Mouse (Mus musculus) right cerebral cortex, postnatal 14 days (tissue): ENCODE data around the gene Shisa9.
A peak's percentile ranks its signal among the peaks of the same experiment; 100 is the strongest.

ENCODE experiments used
- DNase-seq: peaks from one replicate; pipeline ENCODE4 v3.0.0; 2022

Gene Shisa9

GRCm38 (mm10) chr16:12076270-12076669 is 92.4 kb downstream of the Shisa9 start:
- DNase-seq: peak; percentile 49

- no peak for DNase-seq
Observed at GRCm38 (mm10) chr16:12076700-12077099, 92.8 kb downstream of the Shisa9 start.

DNA sequence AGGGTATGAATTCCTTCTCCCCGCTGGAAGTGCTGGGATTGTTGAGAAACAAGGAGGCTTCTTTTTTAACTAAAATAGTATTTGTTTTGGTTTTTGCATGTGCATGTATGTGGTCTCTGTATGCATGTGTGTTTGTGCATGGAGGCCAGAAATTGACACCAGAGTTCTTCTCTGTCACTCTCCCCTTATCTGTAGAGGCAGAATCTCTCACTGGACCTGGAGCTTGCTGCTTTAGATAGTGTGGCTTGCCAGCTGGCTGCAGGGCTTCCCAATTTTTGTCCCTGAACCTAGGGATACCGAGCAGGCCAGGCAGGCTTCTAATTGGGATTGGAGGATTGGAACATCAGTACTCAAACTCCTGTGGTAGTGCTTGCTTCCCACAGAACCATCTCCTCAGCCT is 99.2 kb downstream of the Shisa9 start:
- no peak for DNase-seq

GRCm38 (mm10) chr16:12090604-12091235 is 106.8 kb downstream of the Shisa9 start:
- no peak for DNase-seq

- DNase-seq: no peak
Observed at GRCm38 (mm10) chr16:12093253-12093652, 109.3 kb downstream of the Shisa9 start.

DNA sequence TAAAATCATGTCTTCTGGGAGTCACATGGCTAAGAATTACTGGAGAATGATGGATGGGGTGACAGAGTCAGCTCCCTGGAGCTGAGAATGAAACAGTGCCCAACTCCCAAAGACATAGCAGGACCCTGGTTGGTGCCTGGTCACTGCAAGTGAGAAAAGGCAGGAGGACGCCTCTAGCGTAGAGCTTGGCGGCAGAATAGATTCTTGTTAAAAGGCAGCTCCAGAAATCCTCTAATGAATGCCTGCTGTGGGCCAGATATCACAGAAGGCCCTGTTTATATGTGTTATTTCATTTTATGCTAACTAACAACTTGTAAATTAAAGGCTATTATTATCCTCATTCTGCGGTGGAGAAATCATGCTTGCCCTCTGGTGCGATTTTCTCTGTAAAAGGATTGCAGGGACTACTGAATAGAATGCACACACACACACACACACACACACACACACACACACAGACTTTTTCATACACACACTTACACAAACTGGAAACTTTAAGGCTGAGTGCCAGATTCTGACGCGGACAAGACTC is 110.9 kb downstream of the Shisa9 start:
- no peak for DNase-seq

DNA sequence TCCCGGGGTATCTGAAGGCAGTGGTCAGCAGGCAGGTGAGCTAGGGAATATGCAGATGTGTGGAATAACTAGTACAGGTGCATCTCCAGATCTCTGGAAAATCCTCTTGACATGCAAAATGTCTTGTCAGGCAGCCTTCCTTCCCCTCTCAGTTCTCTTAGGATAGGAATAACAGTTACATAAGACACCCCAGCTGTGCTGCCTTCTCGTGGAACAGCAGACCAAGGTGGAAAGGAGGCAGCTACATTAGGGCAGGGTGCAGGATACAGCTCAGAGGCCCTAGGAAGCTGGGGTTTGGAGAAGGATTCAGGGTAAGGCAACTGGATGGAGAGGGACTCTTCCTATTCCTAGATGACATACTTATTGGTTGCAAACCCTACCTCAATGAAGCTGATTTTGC is 111.5 kb downstream of the Shisa9 start:
- DNase-seq: no peak

DNA sequence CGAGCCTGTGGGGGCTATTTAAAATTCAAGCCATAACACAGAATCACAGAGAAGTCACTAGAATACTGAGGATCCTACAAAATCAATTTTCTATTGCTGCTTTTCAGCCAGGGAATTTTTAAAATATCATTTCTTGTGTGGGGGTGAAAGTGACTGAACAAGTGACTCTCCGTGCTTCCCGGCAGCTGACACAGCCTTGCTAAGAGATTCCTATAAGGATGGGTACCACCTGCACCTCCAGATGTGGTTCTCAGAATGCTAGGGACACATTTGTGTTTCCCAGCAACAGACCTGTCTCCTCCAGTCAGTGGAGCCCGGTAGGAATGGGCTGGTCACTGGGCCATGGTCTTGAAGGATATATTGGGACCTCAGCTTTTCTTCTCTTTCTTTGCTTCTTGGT is 124.5 kb downstream of the Shisa9 start:
- DNase-seq: no peak

- no peak for DNase-seq
Observed at GRCm38 (mm10) chr16:12110851-12111437, 127.0 kb downstream of the Shisa9 start.

DNA sequence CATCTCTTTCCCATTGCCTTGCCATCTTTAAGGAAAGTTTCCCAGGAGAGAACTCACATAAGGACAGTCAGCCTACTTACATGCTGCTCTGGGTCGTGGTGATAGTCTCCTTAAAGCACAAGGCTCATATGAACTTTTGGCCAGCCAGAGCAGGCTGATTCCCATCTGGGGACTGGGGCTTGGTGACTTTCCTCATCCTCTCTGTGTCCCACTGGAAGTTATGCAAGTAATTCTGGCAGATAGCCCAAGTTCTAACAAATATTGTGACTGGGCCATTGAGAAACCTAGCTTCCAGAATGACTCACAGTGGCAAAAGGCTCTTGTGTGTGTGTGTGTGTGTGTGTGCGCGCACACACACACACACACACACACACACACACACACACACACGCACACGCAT is 130.5 kb downstream of the Shisa9 start:
- DNase-seq: no peak

DNA sequence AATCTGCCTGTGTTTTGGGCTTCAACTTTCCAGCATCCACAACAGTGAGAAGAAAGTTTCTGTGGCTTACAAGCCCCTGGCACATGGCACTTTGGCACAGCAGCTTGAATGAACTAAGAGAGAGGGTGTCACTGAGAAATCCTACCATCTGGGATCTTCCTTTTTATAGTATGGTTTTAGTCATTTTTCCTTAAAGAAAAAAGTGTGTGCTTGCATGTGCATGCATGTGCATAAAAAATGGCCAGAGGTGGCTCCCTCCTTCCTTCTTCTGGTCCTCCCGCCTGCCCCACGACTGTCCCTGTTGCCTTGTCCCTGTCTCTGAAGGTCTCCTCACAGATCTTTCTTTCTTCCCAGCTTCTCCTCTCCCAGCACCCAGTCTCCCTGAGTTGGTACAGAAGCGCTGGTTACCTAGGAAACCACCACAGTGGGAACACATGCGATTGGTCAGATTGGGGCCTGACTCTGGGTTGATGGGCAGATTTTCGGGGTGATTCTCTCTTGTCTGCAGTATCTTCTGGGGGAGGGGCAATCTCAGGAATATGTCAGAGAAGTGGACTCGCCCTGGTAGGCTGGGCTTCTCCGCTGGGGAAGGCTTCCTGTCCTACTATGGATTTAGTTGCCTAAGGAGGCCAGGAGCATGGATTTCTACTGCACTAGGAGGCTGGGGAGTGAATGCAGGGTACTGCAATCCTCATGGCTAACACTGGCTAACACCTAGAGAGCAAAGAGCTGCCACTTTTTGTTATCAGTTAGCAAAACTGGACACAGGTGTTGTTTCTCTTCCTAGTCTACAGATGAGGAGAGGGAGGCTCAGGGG is 131.3 kb downstream of the Shisa9 start:
- no peak for DNase-seq

DNA sequence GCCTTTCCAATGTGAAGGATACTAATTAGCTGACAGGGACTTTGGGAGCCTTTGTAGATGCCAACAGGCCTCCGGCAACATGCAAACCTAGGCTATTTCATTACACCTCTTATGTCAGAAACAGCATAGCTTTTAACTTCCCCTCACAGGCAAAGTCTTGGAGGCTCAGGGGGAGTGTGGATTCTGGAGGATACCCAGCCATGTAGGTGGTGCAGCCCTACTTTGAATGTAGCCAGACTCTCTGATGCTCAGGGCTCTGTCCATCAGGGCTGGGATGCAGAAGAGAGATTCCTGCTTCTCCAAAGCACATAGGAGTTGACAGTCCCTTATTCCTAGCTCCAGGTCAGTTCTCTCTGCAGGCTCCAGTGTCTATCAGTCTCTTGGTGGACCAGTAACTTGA is 133.0 kb downstream of the Shisa9 start:
- no peak for DNase-seq

DNA sequence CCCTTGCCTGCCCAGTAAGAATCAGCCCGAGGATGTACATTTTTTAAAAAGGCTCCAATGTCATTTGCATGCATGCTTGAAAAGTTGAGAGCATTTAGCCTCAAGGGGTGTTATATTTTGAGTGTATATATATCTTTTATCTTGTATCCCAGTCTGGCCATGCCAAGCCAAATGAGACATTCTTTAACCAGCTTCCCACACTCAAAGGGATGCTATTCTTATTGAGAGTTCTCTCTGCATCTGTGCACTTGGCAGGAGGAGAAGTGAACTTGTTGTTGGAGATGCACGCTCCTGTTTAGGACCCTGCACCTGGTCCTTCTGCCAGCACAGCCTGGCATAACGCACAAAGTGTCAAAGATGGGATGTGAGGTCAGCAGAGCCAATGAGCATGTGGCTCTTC is 135.6 kb downstream of the Shisa9 start:
- no peak for DNase-seq

GRCm38 (mm10) chr16:12129782-12130181 is 145.9 kb downstream of the Shisa9 start:
- no peak for DNase-seq

DNA sequence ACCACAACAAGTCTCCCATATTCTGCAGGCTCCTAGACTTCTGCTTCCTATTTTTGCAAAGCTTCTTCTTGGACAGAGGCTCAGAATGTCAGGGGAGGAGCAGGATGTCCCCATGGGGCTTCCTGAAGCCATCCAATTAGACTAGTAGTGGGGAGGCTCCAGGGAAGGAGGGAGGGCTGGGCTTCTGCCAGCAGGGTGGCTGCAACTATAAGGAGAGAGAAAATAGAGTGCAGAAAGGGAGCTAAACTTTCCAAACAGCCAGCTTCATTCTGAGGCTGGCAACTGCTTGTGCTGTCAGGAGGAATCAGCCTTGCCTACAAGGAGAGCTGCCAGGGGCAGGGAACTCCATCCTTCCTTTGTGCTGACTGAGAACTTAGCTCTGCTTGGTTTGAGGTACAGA is 162.8 kb downstream of the Shisa9 start:
- peak; percentile 26 for DNase-seq

- DNase-seq: no peak
Observed at GRCm38 (mm10) chr16:12151986-12152385, 168.1 kb downstream of the Shisa9 start.

- peak; percentile 31 for DNase-seq
Observed at GRCm38 (mm10) chr16:12154476-12154875, 170.6 kb downstream of the Shisa9 start.

DNA sequence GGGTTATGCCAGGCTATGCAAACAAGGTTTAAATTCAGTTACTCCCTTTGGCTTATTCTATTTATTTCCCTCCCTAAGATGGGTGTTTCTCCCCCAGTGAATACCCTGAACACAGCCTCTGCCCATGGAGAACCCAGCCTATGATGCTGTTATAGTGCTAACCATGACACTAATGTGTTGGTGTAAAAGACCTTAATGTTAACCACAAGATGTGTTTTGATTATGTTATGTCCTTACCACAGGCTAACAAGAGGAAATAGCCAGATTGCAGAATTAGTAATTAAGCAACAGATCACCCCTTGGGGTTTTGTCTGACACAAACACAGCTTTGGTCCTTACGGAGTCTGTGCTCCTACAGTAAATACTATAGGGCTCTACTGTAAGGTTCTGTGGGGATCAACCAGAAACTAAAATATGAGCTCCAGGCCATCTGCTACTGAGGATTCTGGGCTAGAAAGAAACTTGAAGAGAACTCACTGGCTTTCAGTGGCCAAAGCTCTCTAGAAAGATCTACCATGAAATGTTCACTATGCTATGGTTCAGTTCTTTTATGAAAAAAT is 189.6 kb downstream of the Shisa9 start:
- no peak for DNase-seq

DNA sequence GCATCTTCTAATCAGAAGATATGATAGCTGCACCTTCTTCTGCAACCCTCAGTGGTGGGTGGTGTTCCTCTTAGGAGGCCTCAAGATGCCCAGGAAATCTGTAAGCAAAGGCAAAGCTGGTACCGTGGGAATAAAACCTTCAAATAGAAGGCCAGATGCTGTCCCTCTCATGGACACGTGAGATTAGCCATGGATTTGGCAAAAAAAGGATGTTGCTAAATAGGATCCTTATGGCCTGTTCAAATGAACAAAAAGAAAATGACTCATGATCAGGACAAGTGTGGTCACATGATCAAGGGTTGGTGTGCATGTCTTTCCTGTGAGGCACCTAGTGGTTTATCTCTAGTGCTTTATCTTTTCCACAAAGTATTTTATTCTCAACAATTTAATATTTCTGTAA is 194.1 kb downstream of the Shisa9 start:
- DNase-seq: no peak

GRCm38 (mm10) chr16:12189739-12190138 is 205.8 kb downstream of the Shisa9 start:
- DNase-seq: no peak

GRCm38 (mm10) chr16:12196841-12197240 is 212.9 kb downstream of the Shisa9 start:
- DNase-seq: no peak

DNA sequence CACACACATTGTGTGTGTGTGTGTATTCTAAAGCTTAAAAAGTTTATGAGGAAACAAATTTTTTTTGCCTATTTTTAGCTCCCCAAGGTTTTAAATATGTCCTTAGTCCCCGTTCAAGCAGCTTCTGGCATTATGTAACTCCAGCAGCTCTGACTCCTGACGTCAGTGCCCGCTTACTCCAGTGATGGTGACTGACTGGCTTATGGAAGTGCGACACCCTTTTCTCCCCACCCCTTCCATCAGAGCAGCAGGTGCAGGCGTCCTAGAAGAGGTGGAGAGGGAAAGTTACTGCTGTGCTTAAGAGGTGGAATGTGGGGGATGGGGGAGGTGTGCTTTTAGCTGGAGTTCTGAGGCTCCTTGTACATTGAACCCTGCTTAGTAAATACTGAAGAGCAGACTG is 213.7 kb downstream of the Shisa9 start:
- peak; percentile 22 for DNase-seq

- no peak for DNase-seq
Observed at GRCm38 (mm10) chr16:12201216-12201615, 217.3 kb downstream of the Shisa9 start.

GRCm38 (mm10) chr16:12202151-12202550 is 218.2 kb downstream of the Shisa9 start:
- no peak for DNase-seq
